In the genomic region with DNA sequence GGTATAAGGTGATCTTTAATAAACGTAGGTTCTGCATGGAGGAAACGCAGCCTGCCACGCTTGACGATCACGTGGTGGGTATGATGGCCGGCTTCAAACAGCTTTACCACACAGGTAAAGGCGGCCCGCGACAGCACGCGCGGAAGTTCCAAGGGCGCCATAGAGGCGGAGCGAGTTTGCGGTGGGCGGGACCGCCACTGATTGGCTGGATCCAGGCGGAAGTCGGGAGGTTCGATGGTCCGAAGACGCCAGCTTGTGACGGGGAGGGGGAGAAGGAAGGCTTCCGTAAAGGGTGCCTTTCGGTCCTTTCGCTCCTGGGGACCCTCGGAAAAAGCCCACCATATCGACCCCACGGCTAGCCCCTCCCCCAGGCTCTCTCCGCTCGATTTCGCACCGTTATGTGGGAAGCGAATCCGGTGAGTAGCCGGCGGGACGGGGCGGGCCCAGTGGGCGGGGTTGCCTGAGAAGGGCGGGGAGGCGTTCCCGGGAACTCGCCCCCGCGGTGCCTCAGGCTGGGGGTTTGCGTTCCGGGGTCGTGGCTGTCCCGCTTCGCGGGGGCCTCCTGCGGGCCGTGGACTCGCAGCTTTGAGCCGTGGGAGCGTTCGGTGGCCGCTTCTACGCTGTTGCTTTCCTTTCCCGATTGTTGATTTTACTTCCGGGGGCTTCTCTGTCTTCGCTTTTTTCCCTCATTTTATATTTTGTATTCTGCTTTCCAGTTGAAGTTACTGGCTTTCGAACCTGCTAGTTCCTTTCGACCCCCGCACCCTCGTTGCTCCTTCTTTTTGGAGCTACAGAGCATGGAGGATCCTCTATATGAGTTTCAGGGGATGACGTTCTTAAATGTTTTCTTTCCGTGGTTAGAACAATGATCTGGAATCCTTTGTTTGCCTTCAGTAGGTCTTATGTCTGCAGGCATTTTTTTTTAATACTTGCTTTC, we compare ENCODE assay signal across 8 mouse cellular contexts. TPM values are rescaled to one million over a fixed set of nuclear protein-coding genes. Genes with fewer than 3 reads are reported as not detected.
DNase-seq lines count a peak whose midpoint lies in the region; ATAC-seq lines count a peak whose summit lies in the region.

No protein-coding gene starts in this region.

- H3K27ac ChIP-seq in hindbrain, embryonic 16.5 days (ENCODE audit: low read depth, low read length): peak overlapping the region; percentile 92
- H3K27ac ChIP-seq in macrophage: peak overlapping the region; percentile 77

- H3K79me2 ChIP-seq in macrophage (ENCODE audit: inconsistent target): peaks cover 87% of the 10 kb centered on the region

- peaks cover 13% of the 10 kb centered on the region for H3K4me1 ChIP-seq in hindbrain, embryonic 16.5 days (ENCODE audit: control insufficient read depth, insufficient read depth, low read depth, low read length)

- peak; percentile 97 for ATAC-seq in hindbrain, embryonic 16.5 days

- peak overlapping the region; percentile 65 for H3K4me3 ChIP-seq in hindbrain, embryonic 16.5 days (ENCODE audit: low read length)
- peak overlapping the region; percentile 69 for H3K4me3 ChIP-seq in macrophage (ENCODE audit: inconsistent target)

- WGBS in hindbrain, embryonic 16.5 days: under 1% methylated on average over 69 of the region's 70 CpGs
- under 1% methylated on average over 69 of the region's 70 CpGs for WGBS in macrophage (ENCODE audit: missing documents)

- H3K4me2 ChIP-seq in hindbrain, embryonic 16.5 days (ENCODE audit: low read length): peak overlapping the region; percentile 68

- H3K36me3 ChIP-seq in hindbrain, embryonic 16.5 days (ENCODE audit: control insufficient read depth, insufficient read depth, low read length): no peaks in the 10 kb centered on the region
- H3K36me3 ChIP-seq in macrophage (ENCODE audit: inconsistent target): peaks cover 26% of the 10 kb centered on the region; the same call in 1 of the 2 replicates

- H3K9ac ChIP-seq in hindbrain, embryonic 16.5 days (ENCODE audit: low read depth, low read length): peak overlapping the region; percentile 80

- H3K9me3 ChIP-seq in hindbrain, embryonic 16.5 days (ENCODE audit: control insufficient read depth, low read length): no peaks in the 10 kb centered on the region

- no peaks in the 10 kb centered on the region for H3K27me3 ChIP-seq in hindbrain, embryonic 16.5 days (replicated peaks; ENCODE audit: control insufficient read depth, insufficient read depth, low read length)

- DNase-seq in T-cell, adult 2 months (ENCODE audit: low spot score): peak; percentile 96
- DNase-seq in cerebellum, postnatal 36 days: peak; percentile 88 to 89
- DNase-seq in frontal cortex, postnatal 36 days (ENCODE audit: low spot score in 2 of 2): peak; percentile 92 to 94
- peak; percentile 89 to 93 for DNase-seq in left cerebral cortex, adult 18-20 months (ENCODE audit: low spot score in 2 of 2)
- DNase-seq in right cerebral cortex, adult 18-20 months: peak; percentile 93
- peak; percentile 69 for DNase-seq in urinary bladder, postnatal 10 days (ENCODE audit: low spot score)

RNA-seq across cellular contexts. Expression of a gene that starts 7.0 kb away (rescaled TPM):
- polyA plus RNA-seq in hindbrain, embryonic 16.5 days (2015; fragmentation: Nextera tagmentation; extraction: Ambion mirVana): 69.2 and 80.6 TPM in 2 replicates
- total RNA-seq in left cerebral cortex, adult 18-20 months (2021): 10 to 100 TPM; 35.6 to 36.7 TPM
- 100 to 1,000 TPM in 17 of 26 experiments, 10 to 100 TPM in 9; 39.8 to 421 (median 184) TPM for total RNA-seq in macrophage (2018; cell fraction: chromatin; rRNA removed)
- total RNA-seq in macrophage (2018; cell fraction: cytosol; rRNA removed): 100 to 1,000 TPM in 10 of 26 experiments, 10 to 100 TPM in 16; 16.5 to 137 (median 51.7) TPM
- total RNA-seq in macrophage (2018; cell fraction: nucleus; rRNA removed): 100 to 1,000 TPM in 17 of 26 experiments, 10 to 100 TPM in 9; 38.3 to 372 (median 132) TPM
- 18.8 to 43.8 TPM (median 22.2 TPM) in 3 replicates for polyA plus RNA-seq in macrophage (2018)

Comparison
In these comparisons a context has a peak if more than half of its experiments do, and no peak if none do; other contexts are left out.
1. Peak in every context shown above with its lines: DNase-seq, ATAC-seq, H3K4me3 ChIP-seq and H3K27ac ChIP-seq.